Mouse (Mus musculus): ENCODE results near the gene Crygb. TPM values are rescaled to one million over a fixed set of nuclear protein-coding genes. Genes with fewer than 3 reads are reported as not detected.

The Crygb gene
- 0.58 and 1.1 TPM in 2 replicates for polyA plus RNA-seq (2016; fragmentation: Nextera tagmentation; extraction: Ambion mirVana)

DNA sequence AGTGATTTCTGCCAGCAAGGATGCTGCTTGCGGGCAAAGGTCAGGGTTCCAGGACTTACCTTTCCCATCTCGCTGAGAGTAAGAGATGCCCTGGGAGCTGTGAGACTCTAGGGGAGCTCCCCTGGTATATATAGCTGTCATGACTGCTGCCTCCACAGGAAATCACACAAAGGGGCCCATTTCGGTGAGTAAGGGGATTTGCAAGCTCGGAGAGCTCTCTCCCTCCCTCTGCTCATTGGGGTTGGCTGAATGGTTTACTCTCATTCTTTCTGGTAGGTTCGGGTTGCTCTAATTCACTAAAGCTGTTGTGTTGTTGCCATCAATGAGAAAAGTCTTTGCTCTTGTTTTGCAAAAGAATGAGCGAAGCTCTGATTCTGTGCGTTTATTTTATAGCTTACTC, at the start of gene Crygb:
Crygb (minus strand) TSS at position 101 of the 400 bp plus-strand sequence.
- H3K27ac ChIP-seq (ENCODE audit: poor library complexity, severe bottlenecking), result no peak within 1 kb of the TSS
- no peak within 1 kb of the TSS for H3K9ac ChIP-seq
- ATAC-seq (ENCODE audit: insufficient number of reproducible peaks, low FRiP score), result no peak
- H3K4me2 ChIP-seq, result 0 out of 2 replicates have a peak within 1 kb of the TSS, but pooled peaks have one; percentile 13
- no peaks in the 10 kb centered on the region for H3K9me3 ChIP-seq (replicated peaks)
- H3K4me3 ChIP-seq, result no peak within 1 kb of the TSS
- WGBS, result 42% methylated on average over 7 of the region's 7 CpGs
- H3K36me3 ChIP-seq, result no peaks in the 10 kb centered on the region
- 0 out of 2 replicates have a peak, but pooled peaks cover 3% of the 10 kb centered on the region for H3K4me1 ChIP-seq (replicated peaks)
- H3K27me3 ChIP-seq (replicated peaks), result no peaks in the 10 kb centered on the region

DNA sequence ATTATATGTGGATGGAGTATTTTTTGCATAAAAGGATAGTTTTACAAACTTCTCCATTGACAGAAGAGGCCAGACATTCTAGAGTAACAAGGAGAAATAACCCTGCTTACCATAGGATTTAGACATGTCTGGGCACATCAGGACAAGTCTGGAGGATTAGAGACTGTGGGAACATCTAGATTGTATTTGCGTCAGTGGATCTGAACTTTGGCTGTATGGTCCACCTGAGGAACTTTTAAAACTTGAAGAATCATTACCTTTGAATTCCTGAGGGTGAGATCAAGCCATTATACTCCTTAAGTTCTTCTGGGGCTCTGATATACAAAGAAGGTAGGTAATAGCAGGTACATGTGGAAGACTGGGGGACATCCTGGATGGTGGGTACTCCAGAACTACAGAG, 49.6 kb upstream of the Crygb start:
- H3K9me3 ChIP-seq (replicated peaks), result no peaks in the 10 kb centered on the region
- no peak overlapping the region for H3K4me3 ChIP-seq
- ATAC-seq (ENCODE audit: insufficient number of reproducible peaks, low FRiP score), result no peak
- H3K27me3 ChIP-seq (replicated peaks), result no peaks in the 10 kb centered on the region
- WGBS, result 84% methylated on average over 1 of the region's 1 CpGs
- H3K36me3 ChIP-seq, result no peaks in the 10 kb centered on the region
- no peaks in the 10 kb centered on the region for H3K4me1 ChIP-seq (replicated peaks)
- no peak overlapping the region for H3K4me2 ChIP-seq
- H3K27ac ChIP-seq (ENCODE audit: poor library complexity, severe bottlenecking), result no peak overlapping the region
- no peak overlapping the region for H3K9ac ChIP-seq

DNA sequence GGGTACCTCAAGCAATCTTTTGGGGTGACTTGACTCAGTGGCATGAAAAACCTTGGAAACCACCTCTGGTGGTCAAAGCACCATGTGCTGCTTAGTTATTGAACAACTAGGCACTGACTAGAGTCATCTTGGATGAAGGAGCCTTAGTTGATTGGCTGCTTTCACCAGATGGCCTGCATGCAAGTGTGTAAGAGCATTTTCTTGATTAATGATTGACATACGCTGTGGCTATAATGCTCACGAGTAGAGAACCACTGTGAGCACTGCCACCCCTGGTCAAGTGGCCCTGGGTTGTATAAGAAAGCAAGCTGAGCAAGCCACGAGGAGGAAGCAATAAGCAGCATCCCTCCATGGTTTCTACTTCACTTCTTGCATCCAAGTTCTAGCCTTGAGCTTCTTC, 48.1 kb upstream of the Crygb start:
- ATAC-seq (ENCODE audit: insufficient number of reproducible peaks, low FRiP score), result no peak
- H3K4me1 ChIP-seq (replicated peaks), result no peaks in the 10 kb centered on the region
- no peak overlapping the region for H3K27ac ChIP-seq (ENCODE audit: poor library complexity, severe bottlenecking)
- H3K4me3 ChIP-seq, result no peak overlapping the region
- no peaks in the 10 kb centered on the region for H3K27me3 ChIP-seq (replicated peaks)
- no peak overlapping the region for H3K9ac ChIP-seq
- no peaks in the 10 kb centered on the region for H3K36me3 ChIP-seq
- 72% methylated on average over 3 of the region's 3 CpGs for WGBS
- H3K4me2 ChIP-seq, result no peak overlapping the region
- no peaks in the 10 kb centered on the region for H3K9me3 ChIP-seq (replicated peaks)

DNA sequence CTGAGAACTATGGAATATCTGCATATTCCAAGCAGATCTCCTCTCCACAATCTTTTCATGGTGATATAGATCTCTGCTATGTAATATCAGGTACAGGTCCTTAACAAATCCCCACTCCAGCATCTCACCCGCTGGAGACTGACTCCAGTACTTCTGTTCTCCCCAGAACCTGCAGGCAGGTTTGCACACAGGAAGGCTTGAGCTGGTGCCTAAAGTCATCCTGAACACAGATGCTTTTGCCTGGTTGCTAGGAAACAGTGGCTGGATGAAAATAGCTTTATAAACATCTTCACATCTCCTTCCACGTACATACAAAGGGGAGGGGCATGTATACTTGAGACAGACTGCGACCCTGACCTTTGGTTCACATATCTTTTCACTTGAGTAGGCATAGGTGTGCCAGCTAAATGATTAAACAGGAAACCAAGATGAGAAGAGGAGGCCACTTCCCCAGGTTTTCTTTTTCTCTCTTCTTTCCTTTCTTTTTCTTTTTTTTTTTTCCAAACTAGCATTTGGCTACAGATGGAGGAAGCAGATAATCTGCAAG, 47.6 kb upstream of the Crygb start:
- Histone ChIP-seq H3K9me3 (replicated peaks) (no peaks in the 10 kb centered on the region), H3K4me1 (replicated peaks) (no peaks in the 10 kb centered on the region), H3K4me3 (no peak overlapping the region), H3K27ac (ENCODE audit: poor library complexity, severe bottlenecking) (no peak overlapping the region), H3K27me3 (replicated peaks) (no peaks in the 10 kb centered on the region), H3K9ac (no peak overlapping the region), H3K36me3 (no peaks in the 10 kb centered on the region), H3K4me2 (no peak overlapping the region)
- ATAC-seq (ENCODE audit: insufficient number of reproducible peaks, low FRiP score), result no peak
- 79% methylated on average over 3 of the region's 3 CpGs for WGBS

DNA sequence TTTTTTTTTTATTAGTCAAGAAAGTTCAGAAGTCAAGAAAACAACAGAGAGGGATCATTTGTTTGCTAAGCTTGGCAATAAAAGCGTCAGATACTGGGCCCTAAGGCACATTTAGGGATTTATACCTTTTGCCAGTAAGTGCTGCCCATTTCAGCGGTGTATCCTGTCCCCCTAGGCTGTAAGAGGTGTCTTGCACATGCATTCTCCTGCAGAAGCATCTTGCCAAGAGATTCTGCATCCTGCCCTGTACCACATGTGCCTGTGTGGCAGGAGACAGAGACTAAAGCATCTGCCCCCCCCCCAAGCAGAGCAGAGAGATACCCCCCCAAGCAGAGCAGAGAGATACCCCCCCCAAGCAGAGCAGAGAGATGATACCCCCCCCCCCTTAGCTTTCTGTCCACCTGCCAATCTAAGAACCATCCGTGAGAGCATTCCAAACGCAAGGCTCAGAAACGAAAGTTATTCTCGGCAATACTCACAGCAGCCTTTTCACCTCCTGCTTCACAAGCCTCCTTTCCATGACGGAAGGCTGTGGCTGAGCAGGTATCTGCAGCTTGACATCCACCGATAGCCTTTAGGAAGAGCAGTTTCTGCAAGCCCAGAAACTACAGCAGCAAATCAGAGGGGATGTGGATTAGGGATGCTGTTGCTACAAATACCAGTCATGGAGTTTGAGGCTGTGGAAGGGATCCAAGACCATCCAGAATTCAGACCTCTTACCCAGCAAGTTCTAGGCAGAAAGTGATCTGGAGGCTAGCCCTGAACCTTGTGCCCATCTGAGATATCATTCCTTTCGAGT, 40.7 kb upstream of the Crygb start, which contains the start of gene D630023F18Rik:
D630023F18Rik (minus strand) TSS at position 641 of the 799 bp plus-strand sequence.
- Histone ChIP-seq H3K9me3 (replicated peaks) (no peaks in the 10 kb centered on the region), H3K36me3 (no peaks in the 10 kb centered on the region), H3K4me2 (peak within 1 kb of the TSS; percentile 64), H3K4me1 (replicated peaks) (0 out of 2 replicates have a peak, but pooled peaks cover 4% of the 10 kb centered on the region), H3K4me3 (peak within 1 kb of the TSS; percentile 36), H3K27ac (ENCODE audit: poor library complexity, severe bottlenecking) (no peak within 1 kb of the TSS), H3K27me3 (replicated peaks) (no peaks in the 10 kb centered on the region), H3K9ac (peak within 1 kb of the TSS; percentile 50; the same call in 1 of the 2 replicates)
- WGBS, result 21% methylated on average over 9 of the region's 9 CpGs
- ATAC-seq (ENCODE audit: insufficient number of reproducible peaks, low FRiP score), result no peak

DNA sequence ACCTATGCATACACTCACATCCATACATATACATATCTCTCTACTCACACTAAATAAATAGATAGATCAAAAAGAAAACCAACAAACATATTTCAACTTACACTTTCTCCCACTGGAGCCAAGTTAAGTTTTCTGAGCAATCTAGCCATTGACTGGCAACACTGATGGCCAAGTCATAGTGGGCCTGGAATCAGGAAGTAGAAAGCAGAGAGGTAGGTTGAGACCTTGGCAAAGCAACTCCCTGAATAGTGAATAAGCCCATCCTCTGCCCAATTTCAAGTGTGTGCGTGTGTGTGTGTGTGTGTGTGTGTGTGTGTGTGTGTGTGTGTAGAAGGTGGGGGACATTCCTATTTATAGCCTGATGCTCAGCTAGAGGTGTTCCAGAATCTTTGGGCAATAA, 37.4 kb upstream of the Crygb start, which contains the start of gene Gm28845:
Gm28845 (minus strand) TSS at position 121 of the 400 bp plus-strand sequence.
- Histone ChIP-seq H3K4me2 (no peak within 1 kb of the TSS), H3K36me3 (no peaks in the 10 kb centered on the region), H3K27ac (ENCODE audit: poor library complexity, severe bottlenecking) (no peak within 1 kb of the TSS), H3K4me1 (replicated peaks) (0 out of 2 replicates have a peak, but pooled peaks cover 4% of the 10 kb centered on the region), H3K4me3 (no peak within 1 kb of the TSS), H3K27me3 (replicated peaks) (no peaks in the 10 kb centered on the region), H3K9me3 (replicated peaks) (no peaks in the 10 kb centered on the region), H3K9ac (no peak within 1 kb of the TSS)
- ATAC-seq (ENCODE audit: insufficient number of reproducible peaks, low FRiP score), result no peak
- WGBS, result 87% methylated on average over 1 of the region's 1 CpGs

DNA sequence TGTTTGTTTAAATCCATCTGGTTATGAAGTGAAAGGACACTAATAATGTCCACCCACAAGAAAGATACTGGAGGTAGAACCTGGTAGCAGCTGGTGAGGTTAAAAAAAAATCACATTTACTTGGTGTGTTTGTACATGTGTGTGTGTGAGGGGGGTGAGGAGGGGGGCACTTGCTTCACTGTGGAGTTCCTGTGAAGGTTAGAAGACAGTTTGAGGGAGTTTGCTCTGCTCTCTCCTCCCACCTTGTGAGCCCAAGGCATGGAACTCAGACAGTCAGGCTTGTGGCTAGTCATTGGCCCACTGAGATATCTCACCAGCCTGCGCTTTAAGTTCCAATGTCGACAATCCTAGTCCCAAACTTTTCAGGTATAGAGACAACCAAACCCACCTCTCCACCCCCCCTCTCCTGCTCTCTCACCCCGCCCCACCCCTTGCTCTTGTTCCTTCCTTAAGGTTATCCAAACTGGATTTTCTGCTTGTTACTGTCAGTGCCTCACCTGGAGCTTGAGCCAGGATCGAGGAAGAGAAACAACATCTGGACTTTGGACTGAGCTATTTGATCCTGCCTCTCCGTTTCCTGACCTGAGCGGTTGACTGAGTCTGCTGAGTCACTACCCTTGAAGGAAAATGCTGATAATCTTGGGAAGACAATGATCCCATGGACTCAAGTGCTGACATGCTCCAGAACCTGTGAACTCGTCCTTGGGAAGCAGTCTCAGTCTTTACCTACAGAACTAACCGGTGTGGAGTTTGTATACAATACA, 36.2 kb upstream of the Crygb start:
- no peak for ATAC-seq (ENCODE audit: insufficient number of reproducible peaks, low FRiP score)

DNA sequence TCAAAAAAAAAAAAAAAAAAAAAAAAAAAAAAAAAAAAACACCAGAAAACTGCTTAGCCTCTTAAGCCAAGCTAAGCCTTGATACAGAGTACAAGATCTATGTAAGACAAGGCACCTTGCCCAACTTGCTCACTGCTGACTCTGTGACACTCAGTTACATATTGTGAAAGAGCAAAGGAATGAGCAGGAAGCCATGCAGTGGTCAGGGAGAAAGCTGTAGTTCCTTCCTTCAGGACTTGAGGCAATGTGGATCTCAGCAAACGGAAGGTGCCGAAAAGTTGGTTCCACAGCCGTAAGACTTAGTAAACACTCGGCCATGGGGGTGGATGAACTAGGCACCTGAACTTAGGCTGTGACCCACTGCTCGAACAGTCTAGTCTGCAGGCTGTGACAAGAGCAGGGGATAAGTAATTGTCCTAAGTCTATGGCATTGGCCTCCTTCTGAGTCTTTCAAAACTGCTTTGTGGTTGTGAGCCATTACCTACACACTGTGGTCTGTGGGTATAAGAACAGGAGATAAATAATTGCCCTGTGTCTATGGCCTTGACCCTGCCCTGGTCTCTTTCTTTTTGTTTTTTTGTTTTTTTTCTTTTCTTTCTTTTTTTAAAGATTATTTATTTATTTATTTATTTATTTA, 31.6 kb upstream of the Crygb start:
- Histone ChIP-seq H3K36me3 (no peaks in the 10 kb centered on the region), H3K9me3 (replicated peaks) (no peaks in the 10 kb centered on the region), H3K4me1 (replicated peaks) (no peaks in the 10 kb centered on the region), H3K4me2 (no peak overlapping the region), H3K27ac (ENCODE audit: poor library complexity, severe bottlenecking) (no peak overlapping the region), H3K9ac (no peak overlapping the region), H3K4me3 (no peak overlapping the region), H3K27me3 (replicated peaks) (no peaks in the 10 kb centered on the region)
- ATAC-seq (ENCODE audit: insufficient number of reproducible peaks, low FRiP score), result no peak
- WGBS, result 84% methylated on average over 5 of the region's 5 CpGs

More for the DNA sequence above, 36.2 kb upstream of the Crygb start:
- no peaks in the 10 kb centered on the region for H3K27me3 ChIP-seq (replicated peaks)
- H3K4me2 ChIP-seq, result no peak overlapping the region
- H3K9me3 ChIP-seq (replicated peaks), result no peaks in the 10 kb centered on the region
- no peak overlapping the region for H3K4me3 ChIP-seq
- no peak overlapping the region for H3K27ac ChIP-seq (ENCODE audit: poor library complexity, severe bottlenecking)
- 60% methylated on average over 8 of the region's 8 CpGs for WGBS
- no peak overlapping the region for H3K9ac ChIP-seq
- no peaks in the 10 kb centered on the region for H3K36me3 ChIP-seq
- H3K4me1 ChIP-seq (replicated peaks), result 0 out of 2 replicates have a peak, but pooled peaks cover 4% of the 10 kb centered on the region

DNA sequence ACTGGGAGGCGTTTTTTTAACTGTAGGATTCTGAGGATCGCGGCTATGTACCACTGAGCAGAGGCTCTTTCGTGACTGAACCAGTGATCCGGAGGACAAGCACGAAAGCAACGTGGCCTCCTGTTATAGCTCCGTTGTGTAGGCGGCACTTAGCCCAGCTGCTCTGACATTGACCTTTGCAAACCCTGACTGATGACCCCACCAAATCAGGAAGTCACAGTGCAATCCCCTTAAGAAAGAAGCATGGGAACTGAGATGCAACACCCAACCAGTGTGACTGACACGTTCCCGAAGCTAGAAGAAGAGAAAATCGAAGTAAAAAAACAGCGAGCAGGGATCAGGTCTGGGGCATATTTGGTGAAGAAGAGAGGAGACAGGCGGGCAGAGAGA, 30.7 kb upstream of the Crygb start:
- ATAC-seq (ENCODE audit: insufficient number of reproducible peaks, low FRiP score), result no peak
- no peak overlapping the region for H3K9ac ChIP-seq
- H3K27ac ChIP-seq (ENCODE audit: poor library complexity, severe bottlenecking), result no peak overlapping the region
- 57% methylated on average over 14 of the region's 14 CpGs for WGBS
- peak overlapping the region; percentile 56 for H3K4me2 ChIP-seq
- H3K9me3 ChIP-seq (replicated peaks), result no peaks in the 10 kb centered on the region
- H3K27me3 ChIP-seq (replicated peaks), result no peaks in the 10 kb centered on the region
- peak overlapping the region; percentile 9; the same call in 1 of the 2 replicates for H3K4me3 ChIP-seq
- no peaks in the 10 kb centered on the region for H3K4me1 ChIP-seq (replicated peaks)
- H3K36me3 ChIP-seq, result no peaks in the 10 kb centered on the region

DNA sequence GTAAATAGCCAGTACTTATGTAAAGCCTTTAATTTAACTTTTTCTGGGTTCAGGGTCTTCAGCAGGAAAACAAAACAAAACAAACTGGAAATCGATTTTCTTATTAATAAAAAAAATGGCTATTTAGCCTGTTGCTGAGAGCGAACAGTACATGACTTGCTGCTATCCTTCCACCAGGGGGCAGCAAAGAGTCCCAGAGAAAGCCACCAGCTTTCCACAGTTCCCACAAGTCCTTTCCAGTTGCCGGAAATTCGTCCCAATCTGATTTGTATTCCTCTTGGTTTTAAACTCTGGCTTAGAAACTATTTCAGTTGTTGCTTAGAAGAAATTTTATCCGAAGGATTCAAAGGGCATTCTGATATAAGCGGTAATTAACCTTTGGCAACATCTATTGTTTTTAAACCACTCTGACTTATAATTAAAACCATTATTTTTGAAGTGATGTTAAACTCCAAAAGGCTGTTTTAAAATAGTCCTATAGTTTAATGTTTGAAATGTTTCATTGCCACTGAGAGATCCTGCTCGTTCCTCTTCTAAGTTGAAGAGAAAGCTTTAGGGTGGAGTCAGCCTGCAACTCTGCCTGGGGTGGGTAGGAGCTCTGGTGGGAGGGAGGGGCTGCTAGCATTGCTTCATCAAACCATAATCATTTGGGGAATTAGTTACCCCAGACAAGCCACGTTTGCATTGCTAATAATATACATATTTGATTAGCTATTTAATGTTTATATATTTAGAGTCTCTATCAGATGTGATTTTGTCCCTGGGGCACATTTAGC, 30.1 kb upstream of the Crygb start:
- no peak for ATAC-seq (ENCODE audit: insufficient number of reproducible peaks, low FRiP score)
- no peaks in the 10 kb centered on the region for H3K27me3 ChIP-seq (replicated peaks)
- H3K9me3 ChIP-seq (replicated peaks), result no peaks in the 10 kb centered on the region
- no peaks in the 10 kb centered on the region for H3K4me1 ChIP-seq (replicated peaks)
- H3K27ac ChIP-seq (ENCODE audit: poor library complexity, severe bottlenecking), result no peak overlapping the region
- 11% methylated on average over 8 of the region's 8 CpGs for WGBS
- H3K9ac ChIP-seq, result no peak overlapping the region
- peak overlapping the region; percentile 9; the same call in 1 of the 2 replicates for H3K4me3 ChIP-seq
- H3K4me2 ChIP-seq, result peak overlapping the region; percentile 56
- H3K36me3 ChIP-seq, result no peaks in the 10 kb centered on the region
